In the genomic region with DNA sequence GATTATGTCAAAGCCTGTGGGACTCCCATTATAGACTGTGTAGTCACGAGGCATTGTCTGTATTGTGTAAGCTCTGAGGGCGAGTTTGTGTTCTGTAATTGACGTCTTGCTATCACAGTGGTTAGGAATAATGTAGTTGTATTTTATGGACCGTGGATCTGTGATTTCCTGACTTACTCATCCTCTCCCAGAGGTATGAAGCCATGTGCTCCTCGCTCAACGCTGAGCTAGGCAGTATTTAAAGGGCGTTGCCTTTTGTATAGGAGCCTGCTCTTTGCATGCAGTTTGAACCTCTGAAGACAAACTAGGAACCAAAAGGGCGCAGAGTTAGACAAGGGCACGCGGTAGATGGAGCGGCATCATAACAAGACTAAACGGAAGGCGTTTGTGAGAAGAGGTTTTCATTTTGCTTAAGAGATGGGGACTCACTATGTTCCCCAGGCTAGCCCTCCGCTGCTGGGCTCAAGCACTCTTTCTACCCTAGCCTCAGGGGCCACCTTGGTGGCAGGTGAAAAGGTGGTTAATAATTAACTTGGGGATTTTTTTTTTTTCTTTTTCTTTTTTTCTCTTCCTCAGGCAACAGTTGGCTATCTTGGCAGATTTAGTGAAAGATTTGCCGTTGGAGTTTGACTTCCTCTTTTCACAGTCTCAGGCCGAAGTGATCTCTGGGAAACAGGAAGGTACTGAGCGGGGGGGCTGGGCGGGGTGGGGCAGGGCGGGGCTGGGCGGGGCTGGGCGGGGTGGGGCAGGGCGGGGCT, we compare ENCODE assay signal across 10 mouse cellular contexts. TPM values are rescaled to one million over a fixed set of nuclear protein-coding genes. Genes with fewer than 3 reads are reported as not detected.
DNase-seq lines count a peak whose midpoint lies in the region; ATAC-seq and TF ChIP-seq lines count a peak whose summit lies in the region.
"Had no signal": no experiment of that assay in that cellular context is flagged by ENCODE, and none has a peak within 500 bp of the region (broad histone marks: within the 10 kb centered on the region; RNA-seq: fewer than 3 reads in every experiment).

No protein-coding gene starts in this region.

- peaks cover 6% of the 10 kb centered on the region for H3K36me3 ChIP-seq in erythroblast, embryonic 14.5 days (ENCODE audit: control insufficient read depth)
- peaks cover 12% of the 10 kb centered on the region; the same call in 1 of the 2 replicates for H3K36me3 ChIP-seq in kidney, postnatal 0 days (ENCODE audit: insufficient read depth, low read length)
- H3K36me3 ChIP-seq in hindbrain, embryonic 10.5 days, result peaks cover 52% of the 10 kb centered on the region

- ATAC-seq in erythroblast, adult 5-6 weeks (replicated peaks; ENCODE audit: low FRiP score, poor library complexity, severe bottlenecking), result no peak
- peak; percentile 23; the same call in 1 of the 2 replicates for ATAC-seq in kidney, postnatal 0 days (replicated peaks; ENCODE audit: low FRiP score, low read depth)

- peak overlapping the region; percentile 14 for H3K4me3 ChIP-seq in erythroblast, embryonic 14.5 days (replicated peaks)
- H3K4me3 ChIP-seq in kidney, postnatal 0 days (replicated peaks; ENCODE audit: low read depth, low read length), result no peak overlapping the region
- no peak overlapping the region for H3K4me3 ChIP-seq in hindbrain, embryonic 10.5 days
- H3K4me3 ChIP-seq: heart, embryonic 15.5 days; limb, embryonic 15.5 days had no signal

- no peak overlapping the region for H3K4me2 ChIP-seq in kidney, postnatal 0 days (ENCODE audit: low read length)
- H3K4me2 ChIP-seq: heart, embryonic 15.5 days; limb, embryonic 15.5 days had no signal

- H3K9ac ChIP-seq in kidney, postnatal 0 days (ENCODE audit: low read depth, low read length), result no peak overlapping the region
- H3K9ac ChIP-seq: heart, embryonic 15.5 days; limb, embryonic 15.5 days had no signal

- peak; percentile 54 for DNase-seq in R1 (ENCODE audit: low read depth, low spot score)
- no peak for DNase-seq in kidney, postnatal 0 days (ENCODE audit: low spot score)
- peak; percentile 59 to 69 for DNase-seq in spleen, postnatal 36 days (ENCODE audit: low spot score in 2 of 2)
- no peak for DNase-seq in heart, adult 9 months (ENCODE audit: low spot score in 2 of 2)
- no peak for DNase-seq in left cerebral cortex, postnatal 10 days (ENCODE audit: extremely low spot score in 1 of 2, low spot score in 2 of 2)
- no peak for DNase-seq in hindbrain, embryonic 10.5 days (ENCODE audit: low spot score)

- H3K27me3 ChIP-seq in erythroblast, embryonic 14.5 days (ENCODE audit: control insufficient read depth), result no peaks in the 10 kb centered on the region
- no peaks in the 10 kb centered on the region for H3K27me3 ChIP-seq in kidney, postnatal 0 days (ENCODE audit: insufficient read depth, low read length)
- no peaks in the 10 kb centered on the region for H3K27me3 ChIP-seq in hindbrain, embryonic 10.5 days (ENCODE audit: insufficient read depth, poor library complexity, severe bottlenecking)
- H3K27me3 ChIP-seq: limb, embryonic 15.5 days had no signal

- WGBS in kidney, postnatal 0 days, result 49% methylated on average over 22 of the region's 22 CpGs
- 64% methylated on average over 22 of the region's 22 CpGs for WGBS in hindbrain, embryonic 10.5 days

- no peaks in the 10 kb centered on the region for H3K9me3 ChIP-seq in erythroblast, embryonic 14.5 days (ENCODE audit: control insufficient read depth, low read length)
- no peaks in the 10 kb centered on the region for H3K9me3 ChIP-seq in kidney, postnatal 0 days (replicated peaks; ENCODE audit: low read length)
- no peaks in the 10 kb centered on the region for H3K9me3 ChIP-seq in hindbrain, embryonic 10.5 days
- H3K9me3 ChIP-seq: heart, embryonic 15.5 days; limb, embryonic 15.5 days had no signal

- peaks cover 14% of the 10 kb centered on the region for H3K4me1 ChIP-seq in erythroblast, embryonic 14.5 days (ENCODE audit: control insufficient read depth)
- H3K4me1 ChIP-seq in kidney, postnatal 0 days (replicated peaks; ENCODE audit: insufficient read depth, low read length), result 0 out of 2 replicates have a peak, but pooled peaks cover 4% of the 10 kb centered on the region
- H3K4me1 ChIP-seq in hindbrain, embryonic 10.5 days (replicated peaks), result no peaks in the 10 kb centered on the region; the same call in 1 of the 2 replicates
- H3K4me1 ChIP-seq: heart, embryonic 15.5 days; limb, embryonic 15.5 days had no signal

- intact Hi-C loops in left cerebral cortex, postnatal 10 days (cut with DNase I), result no loop called here

- H3K27ac ChIP-seq in kidney, postnatal 0 days, result peak overlapping the region; percentile 57
- no peak overlapping the region for H3K27ac ChIP-seq in hindbrain, embryonic 10.5 days
- H3K27ac ChIP-seq: heart, embryonic 15.5 days; limb, embryonic 15.5 days had no signal

- TF ChIP-seq CTCF in kidney, postnatal 0 days (IDR thresholded peaks at IDR 0.05; ENCODE audit: low read depth), result no peak

RNA-seq across cellular contexts. Expression of gene Entpd7, which starts 21.9 kb away (rescaled TPM):
- polyA plus RNA-seq in erythroblast, embryonic 14.5 days (2012), result 0.02 and 0.04 TPM in 2 replicates
- 3.8 and 4.4 TPM in 2 replicates for total RNA-seq in erythroblast, adult 5-6 weeks (2015; ENCODE audit: low replicate concordance)
- 1.1 TPM in 2 replicates for total RNA-seq in erythroblast, adult 5-6 weeks (2017; ENCODE audit: low replicate concordance)
- polyA plus RNA-seq in kidney, postnatal 0 days (2015; fragmentation: Nextera tagmentation; extraction: Ambion mirVana), result 11.3 and 12.0 TPM in 2 replicates
- 10 to 100 TPM; 24.6 to 25.7 TPM for total RNA-seq in left cerebral cortex, postnatal 10 days (2021)
- polyA plus RNA-seq in hindbrain, embryonic 10.5 days (2016; fragmentation: Nextera tagmentation; extraction: Ambion mirVana), result 9.0 and 9.3 TPM in 2 replicates

RNA-seq across cellular contexts. Expression of gene Slc25a28, which starts 36.7 kb away (rescaled TPM):
- 3.1 and 4.6 TPM in 2 replicates for polyA plus RNA-seq in erythroblast, embryonic 14.5 days (2012)
- 3.8 and 12.1 TPM in 2 replicates for total RNA-seq in erythroblast, adult 5-6 weeks (2015; ENCODE audit: low replicate concordance)
- 9.7 and 10.9 TPM in 2 replicates for total RNA-seq in erythroblast, adult 5-6 weeks (2017; ENCODE audit: low replicate concordance)
- 13.5 and 17.1 TPM in 2 replicates for polyA plus RNA-seq in kidney, postnatal 0 days (2015; fragmentation: Nextera tagmentation; extraction: Ambion mirVana)
- 10 to 100 TPM; 34.7 to 38.3 TPM for total RNA-seq in left cerebral cortex, postnatal 10 days (2021)
- 9.2 and 12.3 TPM in 2 replicates for polyA plus RNA-seq in hindbrain, embryonic 10.5 days (2016; fragmentation: Nextera tagmentation; extraction: Ambion mirVana)

RNA-seq across cellular contexts. Expression of gene Cutc, which starts 41.5 kb away (rescaled TPM):
- polyA plus RNA-seq in erythroblast, embryonic 14.5 days (2012), result 0.05 and 0.15 TPM in 2 replicates
- 11.1 and 23.2 TPM in 2 replicates for total RNA-seq in erythroblast, adult 5-6 weeks (2015; ENCODE audit: low replicate concordance)
- 2.8 and 6.1 TPM in 2 replicates for total RNA-seq in erythroblast, adult 5-6 weeks (2017; ENCODE audit: low replicate concordance)
- polyA plus RNA-seq in kidney, postnatal 0 days (2015; fragmentation: Nextera tagmentation; extraction: Ambion mirVana), result 24.0 and 24.9 TPM in 2 replicates
- total RNA-seq in left cerebral cortex, postnatal 10 days (2021), result 1 to 10 TPM; 3.1 to 3.7 TPM
- 12.8 and 13.9 TPM in 2 replicates for polyA plus RNA-seq in hindbrain, embryonic 10.5 days (2016; fragmentation: Nextera tagmentation; extraction: Ambion mirVana)

RNA-seq across cellular contexts. Expression of gene Cox15, which starts 41.5 kb away (rescaled TPM):
- 0.16 and 0.39 TPM in 2 replicates for polyA plus RNA-seq in erythroblast, embryonic 14.5 days (2012)
- 1.9 and 6.1 TPM in 2 replicates for total RNA-seq in erythroblast, adult 5-6 weeks (2015; ENCODE audit: low replicate concordance)
- total RNA-seq in erythroblast, adult 5-6 weeks (2017; ENCODE audit: low replicate concordance), result 4.0 and 5.2 TPM in 2 replicates
- polyA plus RNA-seq in kidney, postnatal 0 days (2015; fragmentation: Nextera tagmentation; extraction: Ambion mirVana), result 6.4 and 7.7 TPM in 2 replicates
- 10 to 100 TPM; 17.6 to 22.1 TPM for total RNA-seq in left cerebral cortex, postnatal 10 days (2021)
- 14.1 and 15.3 TPM in 2 replicates for polyA plus RNA-seq in hindbrain, embryonic 10.5 days (2016; fragmentation: Nextera tagmentation; extraction: Ambion mirVana)

Comparison
In these comparisons a context has a peak if more than half of its experiments do, and no peak if none do; other contexts are left out.
1. DNase-seq: peak in R1 (single experiment) and spleen, postnatal 36 days (2 of 2); none in kidney, postnatal 0 days (single experiment), heart, adult 9 months (0 of 2), left cerebral cortex, postnatal 10 days (0 of 2) and hindbrain, embryonic 10.5 days (single experiment).
2. RNA of gene Cutc, which starts 41.5 kb away (polyA plus RNA-seq): 24.0 to 24.9 TPM in kidney, postnatal 0 days and 12.8 to 13.9 TPM in hindbrain, embryonic 10.5 days; 0.05 to 0.15 TPM in erythroblast, embryonic 14.5 days; every median in the first group is over 10 times any median in the second.